Mouse (Mus musculus) frontal cortex, postnatal 14 days (tissue): ENCODE data around the gene Gnai2.
"Not testable (repeated sequence)": the region's sequence is repeated elsewhere in the genome, so short reads cannot be mapped to it uniquely, and the experiment has no call there.

ENCODE experiments used
- DNase-seq, 2 experiments: peaks; one replicate each; pipeline ENCODE4 v3.0.0; 2022; ENCODE audit warnings: low spot score in 2 of 2

The Gnai2 gene

GRCm38 (mm10) chr9:107586974-107587832 lies 48.0 kb downstream of the Gnai2 start, which contains the start of gene Ifrd2:
TSS of gene Ifrd2 (plus strand) at chr9:107587642.
- peak; percentile 93 to 98 for DNase-seq

GRCm38 (mm10) chr9:107586504-107586903 lies 48.7 kb downstream of the Gnai2 start:
- no peak for DNase-seq

- no peak for DNase-seq
Observed at GRCm38 (mm10) chr9:107583174-107583573, 52.0 kb downstream of the Gnai2 start.

- DNase-seq: no peak
Observed at GRCm38 (mm10) chr9:107582509-107583062, 52.6 kb downstream of the Gnai2 start.

GRCm38 (mm10) chr9:107581584-107581983 lies 53.6 kb downstream of the Gnai2 start:
- DNase-seq: no peak

- peak; percentile 82 to 83 for DNase-seq
Observed at GRCm38 (mm10) chr9:107580501-107581317, 54.5 kb downstream of the Gnai2 start, which contains the start of gene Hyal3. TSS of gene Hyal3 (plus strand) at chr9:107580818.

- no peak for DNase-seq
Observed at GRCm38 (mm10) chr9:107579023-107579900, 55.9 kb downstream of the Gnai2 start.

GRCm38 (mm10) chr9:107578587-107578986 lies 56.6 kb downstream of the Gnai2 start, which contains the start of gene Naa80:
TSS of gene Naa80 (plus strand) at chr9:107578887.
- no peak for DNase-seq

- no peak for DNase-seq
Observed at GRCm38 (mm10) chr9:107577871-107578270, 57.3 kb downstream of the Gnai2 start.

GRCm38 (mm10) chr9:107576357-107577107 lies 58.6 kb downstream of the Gnai2 start, which contains the start of gene Hyal1:
TSS of gene Hyal1 (plus strand) at chr9:107576927.
- no peak for DNase-seq

- DNase-seq: no peak
Observed at GRCm38 (mm10) chr9:107575579-107576356, 59.4 kb downstream of the Gnai2 start.

- not testable (repeated sequence) for DNase-seq
Observed at GRCm38 (mm10) chr9:107573774-107574173, 61.4 kb downstream of the Gnai2 start.

GRCm38 (mm10) chr9:107572327-107572662 lies 62.9 kb downstream of the Gnai2 start:
- no peak for DNase-seq

GRCm38 (mm10) chr9:107571534-107572326 lies 63.4 kb downstream of the Gnai2 start:
- no peak for DNase-seq

GRCm38 (mm10) chr9:107570845-107571244 lies 64.3 kb downstream of the Gnai2 start:
- no peak for DNase-seq

- DNase-seq: no peak
Observed at GRCm38 (mm10) chr9:107570016-107570415, 65.2 kb downstream of the Gnai2 start.

- DNase-seq: no peak
Observed at GRCm38 (mm10) chr9:107569270-107569669, 65.9 kb downstream of the Gnai2 start.

- peak; percentile 69 to 73 for DNase-seq
Observed at GRCm38 (mm10) chr9:107568331-107569261, 66.6 kb downstream of the Gnai2 start.
